Mouse (Mus musculus) erythroblast, embryonic 14.5 days (primary cell): ENCODE data around the gene Ccdc85c. TPM values are rescaled to one million over a fixed set of nuclear protein-coding genes. Genes with fewer than 3 reads are reported as not detected.

Experiments
- H3K27me3 ChIP-seq: 2 replicates; pipeline ENCODE4 v1.6.1; 2012; ENCODE audit warnings: inconsistent platforms; ENCODE audit not compliant: control insufficient read depth
- H3K36me3 ChIP-seq: 2 replicates; pipeline ENCODE4 v1.6.1; 2012; ENCODE audit warnings: mild to moderate bottlenecking, inconsistent platforms; ENCODE audit not compliant: control insufficient read depth
- H3K4me1 ChIP-seq: 2 replicates; pipeline ENCODE4 v1.6.1; 2012; ENCODE audit warnings: inconsistent platforms; ENCODE audit not compliant: control insufficient read depth
- H3K4me3 ChIP-seq: replicated peaks from 2 replicates; pipeline ENCODE3; 2012; ENCODE audit warnings: moderate library complexity, mild to moderate bottlenecking, inconsistent platforms
- H3K9me3 ChIP-seq: 2 replicates; pipeline ENCODE4 v1.6.1; 2012; ENCODE audit warnings: low read length, inconsistent platforms, mixed read lengths; ENCODE audit not compliant: control insufficient read depth
- GATA1 ChIP-seq: IDR thresholded peaks from 2 replicates; pipeline ENCODE4 v1.6.1; 2012; ENCODE audit warnings: low read length, inconsistent platforms, mixed read lengths
- TAL1 ChIP-seq: IDR thresholded peaks from 3 replicates; pipeline ENCODE4 v1.6.1; 2012; ENCODE audit warnings: low read length, inconsistent platforms, mixed read lengths
- polyA plus RNA-seq: library from polyadenylated mRNA; stranded (reverse); fragments of >175 nt; gene quantifications from 2 replicates; pipeline ENCODE4 v1.2.3, GENCODE M21; 2012

Ccdc85c gene
- polyA plus RNA-seq, 1 experiment: 0.23 TPM

DNA sequence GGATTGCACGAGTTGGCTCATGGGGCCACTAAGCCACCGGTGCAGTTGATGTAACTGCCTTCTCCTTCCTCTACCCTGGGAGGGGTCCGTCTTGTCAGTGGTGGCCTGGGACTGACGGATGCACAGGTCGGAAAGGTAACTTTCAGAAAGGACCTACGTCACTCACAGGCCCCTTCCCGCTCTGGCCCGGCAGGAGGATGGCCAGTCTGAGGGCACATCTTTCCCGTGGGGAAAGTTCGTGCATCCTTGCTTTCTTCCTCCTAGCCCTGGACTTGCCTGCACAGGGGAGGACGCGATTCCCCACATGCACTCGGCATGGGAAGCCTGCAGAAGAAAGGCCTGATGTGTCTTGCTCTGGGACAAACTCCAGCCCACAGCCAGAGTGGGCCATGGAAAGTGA lies 49.0 kb downstream of the Ccdc85c start:
- no peak for TF ChIP-seq TAL1
- no peak for TF ChIP-seq GATA1
- Histone ChIP-seq H3K36me3 (no peaks in the 10 kb centered on the region), H3K4me3 (no peak overlapping the region), H3K9me3 (no peaks in the 10 kb centered on the region), H3K4me1 (no peaks in the 10 kb centered on the region), H3K27me3 (no peaks in the 10 kb centered on the region)

DNA sequence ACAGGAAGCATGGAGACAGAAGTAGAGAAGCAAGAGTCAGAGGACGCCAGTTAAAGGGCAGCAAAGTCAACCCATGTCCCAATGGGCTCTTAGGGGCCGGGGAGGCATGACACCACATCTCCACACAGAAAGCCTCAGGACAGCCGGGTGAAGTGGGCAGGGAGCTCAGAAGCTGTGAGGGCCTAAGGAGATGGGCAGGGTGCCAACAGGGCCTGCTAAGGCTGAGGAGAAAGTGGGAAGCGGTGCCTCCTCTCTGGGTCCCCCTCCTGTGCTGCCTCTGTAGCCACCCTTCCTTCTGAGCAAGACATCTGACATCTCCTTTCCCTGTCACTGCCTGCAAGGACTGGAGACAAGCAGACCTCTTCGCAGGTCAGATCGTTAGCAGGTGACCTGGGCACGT lies 49.4 kb downstream of the Ccdc85c start:
- TF ChIP-seq TAL1 (no peak), GATA1 (no peak)
- no peaks in the 10 kb centered on the region for H3K9me3 ChIP-seq
- no peak overlapping the region for H3K4me3 ChIP-seq
- H3K27me3 ChIP-seq: no peaks in the 10 kb centered on the region
- H3K36me3 ChIP-seq: no peaks in the 10 kb centered on the region
- H3K4me1 ChIP-seq: no peaks in the 10 kb centered on the region

DNA sequence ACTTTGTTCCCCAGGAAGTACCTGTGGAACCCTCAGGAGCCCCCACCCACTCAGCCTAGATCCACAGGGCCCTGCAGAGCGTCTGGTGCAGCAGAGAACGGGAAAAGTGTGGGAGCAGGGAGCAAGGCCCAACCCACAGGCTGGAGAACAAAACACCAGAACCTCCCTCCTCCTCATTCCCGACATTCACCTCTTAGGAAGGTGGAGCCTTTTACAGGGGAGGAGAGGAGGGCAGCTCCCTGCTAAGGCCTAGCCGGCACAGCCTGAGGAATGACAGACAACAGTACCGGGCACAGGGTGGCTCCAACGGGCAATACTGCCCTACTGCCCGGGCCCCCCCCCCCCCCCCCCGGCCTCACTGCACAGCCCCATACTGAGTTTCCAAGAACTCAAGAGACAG lies 51.9 kb downstream of the Ccdc85c start:
- no peaks in the 10 kb centered on the region for H3K27me3 ChIP-seq
- no peaks in the 10 kb centered on the region for H3K4me1 ChIP-seq
- TF ChIP-seq GATA1: no peak
- TF ChIP-seq TAL1: no peak
- H3K4me3 ChIP-seq: no peak overlapping the region
- H3K36me3 ChIP-seq: no peaks in the 10 kb centered on the region; the same call in 1 of the 2 replicates
- H3K9me3 ChIP-seq: no peaks in the 10 kb centered on the region

GRCm38 (mm10) chr12:108221712-108222111 lies 53.5 kb downstream of the Ccdc85c start:
- Histone ChIP-seq H3K4me3 (no peak overlapping the region), H3K9me3 (no peaks in the 10 kb centered on the region), H3K27me3 (no peaks in the 10 kb centered on the region), H3K36me3 (no peaks in the 10 kb centered on the region; the same call in 1 of the 2 replicates), H3K4me1 (no peaks in the 10 kb centered on the region)
- TF ChIP-seq GATA1 (no peak), TAL1 (no peak)

GRCm38 (mm10) chr12:108221206-108221605 lies 54.0 kb downstream of the Ccdc85c start:
- TF ChIP-seq TAL1 (no peak), GATA1 (no peak)
- no peaks in the 10 kb centered on the region for H3K4me1 ChIP-seq
- no peaks in the 10 kb centered on the region; the same call in 1 of the 2 replicates for H3K36me3 ChIP-seq
- H3K9me3 ChIP-seq: no peaks in the 10 kb centered on the region
- H3K27me3 ChIP-seq: no peaks in the 10 kb centered on the region
- no peak overlapping the region for H3K4me3 ChIP-seq

GRCm38 (mm10) chr12:108220621-108221020 lies 54.6 kb downstream of the Ccdc85c start:
- no peaks in the 10 kb centered on the region; the same call in 1 of the 2 replicates for H3K36me3 ChIP-seq
- no peaks in the 10 kb centered on the region for H3K27me3 ChIP-seq
- no peaks in the 10 kb centered on the region for H3K9me3 ChIP-seq
- no peaks in the 10 kb centered on the region for H3K4me1 ChIP-seq
- TF ChIP-seq GATA1: no peak
- TF ChIP-seq TAL1: no peak
- H3K4me3 ChIP-seq: no peak overlapping the region

DNA sequence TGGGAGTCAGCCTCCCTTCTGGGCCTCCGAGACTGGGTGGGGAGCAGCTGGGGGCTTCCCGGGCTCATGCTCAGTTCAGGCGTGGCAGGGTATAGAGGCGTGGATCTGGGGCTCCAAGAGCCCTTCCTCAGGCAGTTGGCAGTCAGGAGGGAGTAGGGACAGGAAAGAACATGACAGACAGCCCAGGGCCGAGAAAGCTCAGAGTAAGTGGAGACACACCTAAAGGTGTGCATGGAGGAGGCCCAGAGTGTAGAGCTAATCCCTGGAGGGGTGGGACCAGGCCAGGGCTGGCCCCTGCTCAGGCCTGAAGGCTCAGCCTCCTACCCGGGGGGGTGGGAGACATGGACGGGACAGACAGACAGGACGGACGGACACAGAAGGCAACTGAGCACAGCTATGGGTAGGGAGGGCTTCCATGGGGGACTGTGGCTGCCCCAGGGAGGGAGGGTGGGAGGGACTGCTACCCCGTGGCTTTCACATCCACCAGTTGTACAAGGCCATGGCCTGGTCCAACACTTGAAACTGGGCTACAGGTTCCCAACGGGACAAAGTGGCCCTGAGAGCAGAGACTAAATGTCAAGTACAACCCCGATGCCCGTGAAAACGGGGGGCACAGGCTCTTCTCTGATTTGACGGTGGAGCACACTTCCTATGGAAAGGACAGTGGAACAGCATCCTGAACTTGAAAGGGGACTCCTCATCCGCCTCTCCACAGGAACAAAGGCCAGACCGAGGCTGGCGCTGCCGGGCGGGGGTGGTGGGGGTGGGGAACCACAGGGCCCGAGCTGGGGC lies 55.2 kb downstream of the Ccdc85c start:
- no peak overlapping the region for H3K4me3 ChIP-seq
- no peaks in the 10 kb centered on the region for H3K4me1 ChIP-seq
- no peak for TF ChIP-seq TAL1
- no peak for TF ChIP-seq GATA1
- H3K27me3 ChIP-seq: no peaks in the 10 kb centered on the region
- H3K36me3 ChIP-seq: no peaks in the 10 kb centered on the region; the same call in 1 of the 2 replicates
- H3K9me3 ChIP-seq: no peaks in the 10 kb centered on the region

DNA sequence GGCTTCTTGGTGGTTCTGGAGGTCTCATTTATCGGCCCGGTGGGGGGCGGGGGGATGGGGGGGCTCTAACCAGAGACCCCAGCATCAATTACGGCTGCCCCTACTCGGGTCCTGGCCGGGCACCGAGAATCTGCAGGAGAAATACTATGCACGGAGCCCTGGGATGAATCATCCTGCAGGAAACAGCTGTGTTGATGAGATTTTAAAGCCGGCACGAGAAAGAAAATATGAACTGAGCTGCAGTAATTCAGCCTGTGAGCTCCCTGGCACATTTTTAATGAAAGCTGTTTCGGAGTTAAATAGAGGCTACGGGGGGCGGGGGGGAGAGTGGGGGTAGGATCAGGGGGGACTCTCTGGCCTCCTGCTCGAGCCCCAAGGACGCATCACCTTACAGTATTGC lies 56.1 kb downstream of the Ccdc85c start:
- H3K4me1 ChIP-seq: no peaks in the 10 kb centered on the region
- no peak for TF ChIP-seq GATA1
- TF ChIP-seq TAL1: no peak
- no peak overlapping the region for H3K4me3 ChIP-seq
- no peaks in the 10 kb centered on the region for H3K9me3 ChIP-seq
- no peaks in the 10 kb centered on the region; the same call in 1 of the 2 replicates for H3K36me3 ChIP-seq
- no peaks in the 10 kb centered on the region for H3K27me3 ChIP-seq

- TF ChIP-seq TAL1: no peak
- no peak for TF ChIP-seq GATA1
- Histone ChIP-seq H3K4me1 (no peaks in the 10 kb centered on the region), H3K36me3 (no peaks in the 10 kb centered on the region; the same call in 1 of the 2 replicates), H3K9me3 (no peaks in the 10 kb centered on the region), H3K4me3 (no peak overlapping the region), H3K27me3 (no peaks in the 10 kb centered on the region)
Measured at GRCm38 (mm10) chr12:108217572-108217971, 57.7 kb downstream of the Ccdc85c start.
